Mouse (Mus musculus) heart, embryonic 13.5 days (tissue): ENCODE results near the gene Sh3d21. TPM values are rescaled to one million over a fixed set of nuclear protein-coding genes. Genes with fewer than 3 reads are reported as not detected.
"Not testable (repeated sequence)": the region's sequence is repeated elsewhere in the genome, so short reads cannot be mapped to it uniquely, and the experiment has no call there.

ENCODE experiments used
- ATAC-seq: fragments of 200-750 bp; cut with Nextera tagmentation; 2 replicates; pipeline ENCODE4 v1.8.0; 2017; ENCODE audit warnings: moderate TSS enrichment; ENCODE audit not compliant: insufficient number of reproducible peaks, low FRiP score, low TSS enrichment; ENCODE audit errors: extremely low read depth
- H3K27ac ChIP-seq: fragments of 300-500 bp; sonication (generic); replicated peaks from 2 replicates; pipeline ENCODE4 v1.5.1; 2015; ENCODE audit warnings: moderate library complexity, mild to moderate bottlenecking, inconsistent platforms
- H3K27me3 ChIP-seq: fragments of 300-500 bp; sonication (generic); replicated peaks from 2 replicates; pipeline ENCODE4 v1.6.1; 2015; ENCODE audit warnings: mild to moderate bottlenecking, inconsistent platforms
- H3K36me3 ChIP-seq: fragments of 300-500 bp; sonication (generic); 2 replicates; pipeline ENCODE4 v1.6.1; 2015; ENCODE audit warnings: mild to moderate bottlenecking, inconsistent platforms
- H3K4me1 ChIP-seq: fragments of 300-500 bp; sonication (generic); 2 replicates; pipeline ENCODE4 v1.6.1; 2015; ENCODE audit warnings: inconsistent platforms
- H3K4me2 ChIP-seq: fragments of 300-500 bp; sonication (generic); 2 replicates; pipeline ENCODE4 v1.6.1; 2015; ENCODE audit warnings: inconsistent platforms, mild to moderate bottlenecking, moderate library complexity
- H3K4me3 ChIP-seq: fragments of 300-500 bp; sonication (generic); 2 replicates; pipeline ENCODE4 v1.5.1; 2015; ENCODE audit warnings: moderate library complexity, mild to moderate bottlenecking, inconsistent platforms
- H3K9ac ChIP-seq: fragments of 300-500 bp; sonication (generic); 2 replicates; pipeline ENCODE4 v1.6.1; 2015; ENCODE audit warnings: inconsistent platforms, mild to moderate bottlenecking, moderate library complexity
- H3K9me3 ChIP-seq: fragments of 300-500 bp; sonication (generic); 2 replicates; pipeline ENCODE4 v1.6.1; 2016; ENCODE audit warnings: inconsistent platforms
- WGBS: fragments of 180-500 bp; shearing (Covaris S2); methylation state at CpG from one replicate; pipeline ENCODE4 v1.1.7; 2015; ENCODE audit warnings: mixed read lengths; 5-methylcytosine and 5-hydroxymethylcytosine counted together
- polyA plus RNA-seq: library from polyadenylated mRNA; unstranded; fragments of >200 nt; fragmentation: Nextera tagmentation; extraction: Ambion mirVana; gene quantifications from 2 replicates; pipeline ENCODE4 v1.2.1, GENCODE M21; 2015

The Sh3d21 gene
- polyA plus RNA-seq, 1 experiment from 2014 or later, result 2.8 TPM

- Histone ChIP-seq H3K9me3 (no peaks in the 10 kb centered on the region), H3K9ac (peak overlapping the region; percentile 91), H3K4me1 (peaks cover 67% of the 10 kb centered on the region), H3K27me3 (no peaks in the 10 kb centered on the region), H3K4me3 (peak overlapping the region; percentile 79), H3K4me2 (peak overlapping the region; percentile 69), H3K36me3 (peaks cover 18% of the 10 kb centered on the region), H3K27ac (peak overlapping the region; percentile 48)
- ATAC-seq, result no peak
- WGBS, result 50% methylated on average over 6 of the region's 6 CpGs
Observed at GRCm38 (mm10) chr4:126199556-126199955, 36.3 kb upstream of the Sh3d21 start.

- Histone ChIP-seq H3K9ac (peak overlapping the region; percentile 37), H3K27ac (peak overlapping the region; percentile 45)
Observed at GRCm38 (mm10) chr4:126197485-126197884, 34.2 kb upstream of the Sh3d21 start.

GRCm38 (mm10) chr4:126194916-126195315 is 31.6 kb upstream of the Sh3d21 start:
- no peaks in the 10 kb centered on the region for H3K27me3 ChIP-seq
- H3K4me2 ChIP-seq, result no peak overlapping the region
- no peak overlapping the region for H3K9ac ChIP-seq
- 96% methylated on average over 4 of the region's 4 CpGs for WGBS
- H3K4me3 ChIP-seq, result no peak overlapping the region
- H3K27ac ChIP-seq, result no peak overlapping the region
- no peaks in the 10 kb centered on the region for H3K9me3 ChIP-seq
- H3K36me3 ChIP-seq, result peaks cover 58% of the 10 kb centered on the region
- H3K4me1 ChIP-seq, result peaks cover 43% of the 10 kb centered on the region
- ATAC-seq, result no peak

More at GRCm38 (mm10) chr4:126197485-126197884, 34.2 kb upstream of the Sh3d21 start:
- no peak overlapping the region for H3K4me3 ChIP-seq
- ATAC-seq, result no peak
- no peaks in the 10 kb centered on the region for H3K9me3 ChIP-seq
- peaks cover 55% of the 10 kb centered on the region for H3K4me1 ChIP-seq
- 45% methylated on average over 3 of the region's 3 CpGs for WGBS
- H3K4me2 ChIP-seq, result peak overlapping the region; percentile 69
- H3K27me3 ChIP-seq, result no peaks in the 10 kb centered on the region
- H3K36me3 ChIP-seq, result peaks cover 38% of the 10 kb centered on the region

- Histone ChIP-seq H3K36me3 (peaks cover 64% of the 10 kb centered on the region), H3K27me3 (no peaks in the 10 kb centered on the region), H3K4me2 (no peak overlapping the region), H3K9me3 (no peaks in the 10 kb centered on the region), H3K4me3 (no peak overlapping the region), H3K27ac (no peak overlapping the region), H3K4me1 (peaks cover 36% of the 10 kb centered on the region), H3K9ac (no peak overlapping the region)
- ATAC-seq, result no peak
Observed at GRCm38 (mm10) chr4:126194216-126194615, 30.9 kb upstream of the Sh3d21 start.

- H3K36me3 ChIP-seq, result peaks cover 89% of the 10 kb centered on the region
- H3K27me3 ChIP-seq, result no peaks in the 10 kb centered on the region
- H3K9ac ChIP-seq, result no peak overlapping the region
- H3K4me2 ChIP-seq, result no peak overlapping the region
- no peak for ATAC-seq
- H3K4me3 ChIP-seq, result no peak overlapping the region
- peaks cover 6% of the 10 kb centered on the region; the same call in 1 of the 2 replicates for H3K4me1 ChIP-seq
- H3K27ac ChIP-seq, result no peak overlapping the region
- 89% methylated on average over 2 of the region's 2 CpGs for WGBS
- H3K9me3 ChIP-seq, result no peaks in the 10 kb centered on the region
Observed at GRCm38 (mm10) chr4:126190636-126191035, 27.3 kb upstream of the Sh3d21 start.

GRCm38 (mm10) chr4:126187096-126187495 is 23.8 kb upstream of the Sh3d21 start:
- H3K4me2 ChIP-seq, result no peak overlapping the region
- H3K27me3 ChIP-seq, result no peaks in the 10 kb centered on the region
- no peak overlapping the region for H3K4me3 ChIP-seq
- no peak for ATAC-seq
- H3K27ac ChIP-seq, result no peak overlapping the region
- H3K4me1 ChIP-seq, result peaks cover 3% of the 10 kb centered on the region; the same call in 1 of the 2 replicates
- no peaks in the 10 kb centered on the region for H3K9me3 ChIP-seq
- peaks cover 90% of the 10 kb centered on the region for H3K36me3 ChIP-seq
- WGBS, result 89% methylated on average over 3 of the region's 3 CpGs
- no peak overlapping the region for H3K9ac ChIP-seq

- Histone ChIP-seq H3K4me1 (peaks cover 5% of the 10 kb centered on the region; the same call in 1 of the 2 replicates), H3K36me3 (peaks cover 89% of the 10 kb centered on the region), H3K9me3 (no peaks in the 10 kb centered on the region), H3K4me3 (no peak overlapping the region), H3K9ac (no peak overlapping the region), H3K27ac (no peak overlapping the region), H3K4me2 (no peak overlapping the region), H3K27me3 (no peaks in the 10 kb centered on the region)
- WGBS, result 81% methylated on average over 5 of the region's 5 CpGs
- ATAC-seq, result no peak
Observed at GRCm38 (mm10) chr4:126183034-126183433, 19.7 kb upstream of the Sh3d21 start.

- peaks cover 88% of the 10 kb centered on the region for H3K36me3 ChIP-seq
- no peaks in the 10 kb centered on the region for H3K9me3 ChIP-seq
- no peak for ATAC-seq
- H3K4me3 ChIP-seq, result no peak overlapping the region
- H3K27ac ChIP-seq, result no peak overlapping the region; the same call in 1 of the 2 replicates
- 50% methylated on average over 7 of the region's 7 CpGs for WGBS
- no peak overlapping the region for H3K4me2 ChIP-seq
- H3K4me1 ChIP-seq, result peaks cover 5% of the 10 kb centered on the region; the same call in 1 of the 2 replicates
- no peaks in the 10 kb centered on the region for H3K27me3 ChIP-seq
- H3K9ac ChIP-seq, result no peak overlapping the region
Observed at GRCm38 (mm10) chr4:126181170-126181957, 18.1 kb upstream of the Sh3d21 start.

GRCm38 (mm10) chr4:126175980-126176379 is 12.7 kb upstream of the Sh3d21 start:
- not testable (repeated sequence) for H3K27me3 ChIP-seq
- 94% methylated on average over 7 of the region's 7 CpGs for WGBS

GRCm38 (mm10) chr4:126173800-126174199 is 10.5 kb upstream of the Sh3d21 start:
- no peak overlapping the region for H3K4me3 ChIP-seq
- peaks cover 93% of the 10 kb centered on the region for H3K36me3 ChIP-seq
- 91% methylated on average over 5 of the region's 5 CpGs for WGBS
- no peak overlapping the region for H3K9ac ChIP-seq
- H3K27me3 ChIP-seq, result no peaks in the 10 kb centered on the region
- ATAC-seq, result no peak
- no peak overlapping the region for H3K4me2 ChIP-seq
- H3K4me1 ChIP-seq, result no peaks in the 10 kb centered on the region
- H3K27ac ChIP-seq, result no peak overlapping the region
- H3K9me3 ChIP-seq, result no peaks in the 10 kb centered on the region

More at GRCm38 (mm10) chr4:126175980-126176379, 12.7 kb upstream of the Sh3d21 start:
- H3K36me3 ChIP-seq, result peaks cover 93% of the 10 kb centered on the region
- H3K4me2 ChIP-seq, H3K4me1 ChIP-seq, H3K4me3 ChIP-seq, H3K27ac ChIP-seq, ATAC-seq, H3K9ac ChIP-seq, H3K9me3 ChIP-seq: not testable (repeated sequence)

- H3K4me1 ChIP-seq, result peaks cover 14% of the 10 kb centered on the region
- ATAC-seq, result not testable (repeated sequence)
- 91% methylated on average over 5 of the region's 5 CpGs for WGBS
Observed at GRCm38 (mm10) chr4:126170737-126171136, 7.4 kb upstream of the Sh3d21 start.

GRCm38 (mm10) chr4:126168851-126169250 is 5.6 kb upstream of the Sh3d21 start:
- H3K36me3 ChIP-seq, result peaks cover 89% of the 10 kb centered on the region
- H3K4me1 ChIP-seq, result peaks cover 14% of the 10 kb centered on the region
- no peak overlapping the region for H3K9ac ChIP-seq
- H3K9me3 ChIP-seq, result no peaks in the 10 kb centered on the region
- H3K27ac ChIP-seq, result no peak overlapping the region
- ATAC-seq, result no peak
- H3K4me3 ChIP-seq, result no peak overlapping the region
- no peaks in the 10 kb centered on the region for H3K27me3 ChIP-seq
- 83% methylated on average over 6 of the region's 6 CpGs for WGBS
- no peak overlapping the region for H3K4me2 ChIP-seq

More at GRCm38 (mm10) chr4:126170737-126171136, 7.4 kb upstream of the Sh3d21 start:
- not testable (repeated sequence) for H3K9me3 ChIP-seq, H3K27ac ChIP-seq, H3K4me2 ChIP-seq, H3K27me3 ChIP-seq, H3K4me3 ChIP-seq, H3K9ac ChIP-seq
- peaks cover 99% of the 10 kb centered on the region for H3K36me3 ChIP-seq
